Mouse (Mus musculus): ENCODE measurements around the gene 1190005I06Rik. TPM values are rescaled to one million over a fixed set of nuclear protein-coding genes. Genes with fewer than 3 reads are reported as not detected.
A peak's percentile ranks its signal among the peaks of the same experiment; 100 is the strongest.

The 1190005I06Rik gene
- polyA plus RNA-seq, 1 experiment from 2014 or later: 3.3 TPM

- peaks cover 63% of the 10 kb centered on the region for H3K4me1 ChIP-seq
- WGBS: 4% methylated on average over 17 of the region's 17 CpGs
- peak overlapping the region; percentile 71 for H3K4me2 ChIP-seq
- peak overlapping the region; percentile 88; the same call in 1 of the 2 replicates for H3K27ac ChIP-seq (replicated peaks)
- peak overlapping the region; percentile 91 for H3K4me3 ChIP-seq
- peak overlapping the region; percentile 98 for H3K9ac ChIP-seq
- H3K36me3 ChIP-seq: peaks cover 31% of the 10 kb centered on the region
- no peaks in the 10 kb centered on the region for H3K9me3 ChIP-seq
- no peaks in the 10 kb centered on the region for H3K27me3 ChIP-seq (replicated peaks)
- no peak for ATAC-seq (ENCODE audit: extremely low read depth, insufficient number of reproducible peaks, low FRiP score, low TSS enrichment)
Observed at GRCm38 (mm10) chr8:120666807-120667470, 19.5 kb upstream of the 1190005I06Rik start.

DNA sequence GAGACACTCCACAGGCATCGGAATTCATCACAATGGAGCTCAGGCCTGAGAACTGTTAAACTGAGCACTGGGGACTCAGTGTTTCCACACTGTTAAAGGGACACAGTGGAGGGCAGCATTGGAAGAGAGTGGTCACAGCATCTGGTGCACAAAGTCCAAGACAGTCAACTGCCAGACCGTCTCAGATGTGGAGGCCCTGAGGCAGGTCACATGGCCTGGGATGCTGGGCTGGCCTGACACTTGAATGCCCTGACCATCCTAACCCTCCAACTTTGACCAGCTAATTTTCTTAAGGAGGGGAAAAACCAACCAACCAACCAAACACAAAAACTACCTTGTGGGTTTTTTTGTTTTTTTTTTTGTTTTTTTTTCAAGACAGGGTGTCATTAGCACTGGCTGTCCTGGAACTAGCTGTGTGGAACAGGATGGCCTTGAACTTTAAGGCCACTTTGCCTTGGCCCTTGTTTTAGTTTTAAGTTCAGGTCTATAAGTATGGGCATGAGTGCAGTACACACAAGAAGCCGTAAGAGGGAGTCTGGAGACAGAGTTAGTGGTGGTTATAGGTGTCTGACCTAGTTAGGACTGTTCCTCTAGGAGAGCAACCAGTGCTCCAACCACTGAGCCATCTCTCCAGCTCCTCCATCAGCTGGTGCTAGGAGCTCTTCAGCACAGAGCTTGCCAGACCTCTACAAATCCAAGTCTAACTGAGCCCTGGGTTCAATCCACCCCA is 18.5 kb upstream of the 1190005I06Rik start:
- H3K4me3 ChIP-seq: peak overlapping the region; percentile 91
- peak overlapping the region; percentile 71 for H3K4me2 ChIP-seq
- no peak overlapping the region for H3K27ac ChIP-seq (replicated peaks)
- peaks cover 56% of the 10 kb centered on the region for H3K4me1 ChIP-seq
- H3K36me3 ChIP-seq: peaks cover 21% of the 10 kb centered on the region
- WGBS: 67% methylated on average over 3 of the region's 3 CpGs
- H3K9me3 ChIP-seq: no peaks in the 10 kb centered on the region
- H3K27me3 ChIP-seq (replicated peaks): no peaks in the 10 kb centered on the region
- H3K9ac ChIP-seq: peak overlapping the region; percentile 98
- no peak for ATAC-seq (ENCODE audit: extremely low read depth, insufficient number of reproducible peaks, low FRiP score, low TSS enrichment)

- Histone ChIP-seq H3K9ac (no peak overlapping the region; the same call in 1 of the 2 replicates), H3K4me2 (no peak overlapping the region), H3K27me3 (replicated peaks) (no peaks in the 10 kb centered on the region), H3K27ac (replicated peaks) (no peak overlapping the region), H3K36me3 (peaks cover 13% of the 10 kb centered on the region; the same call in 1 of the 2 replicates), H3K4me1 (peaks cover 42% of the 10 kb centered on the region), H3K9me3 (no peaks in the 10 kb centered on the region), H3K4me3 (no peak overlapping the region)
- WGBS: 80% methylated on average over 6 of the region's 6 CpGs
- ATAC-seq (ENCODE audit: extremely low read depth, insufficient number of reproducible peaks, low FRiP score, low TSS enrichment): no peak
Observed at GRCm38 (mm10) chr8:120664566-120664965, 17.1 kb upstream of the 1190005I06Rik start.

GRCm38 (mm10) chr8:120657415-120657814 is 10.0 kb upstream of the 1190005I06Rik start:
- 89% methylated on average over 8 of the region's 8 CpGs for WGBS
- Histone ChIP-seq H3K9me3 (no peaks in the 10 kb centered on the region), H3K27me3 (replicated peaks) (no peaks in the 10 kb centered on the region), H3K36me3 (peaks cover 72% of the 10 kb centered on the region), H3K4me3 (no peak overlapping the region), H3K9ac (no peak overlapping the region), H3K27ac (replicated peaks) (no peak overlapping the region), H3K4me2 (no peak overlapping the region), H3K4me1 (no peaks in the 10 kb centered on the region)
- no peak for ATAC-seq (ENCODE audit: extremely low read depth, insufficient number of reproducible peaks, low FRiP score, low TSS enrichment)

GRCm38 (mm10) chr8:120656322-120657052 is 9.1 kb upstream of the 1190005I06Rik start:
- no peak overlapping the region for H3K9ac ChIP-seq
- WGBS: 91% methylated on average over 7 of the region's 7 CpGs
- H3K27me3 ChIP-seq (replicated peaks): no peaks in the 10 kb centered on the region
- H3K27ac ChIP-seq (replicated peaks): no peak overlapping the region
- H3K4me2 ChIP-seq: no peak overlapping the region
- no peak overlapping the region for H3K4me3 ChIP-seq
- ATAC-seq (ENCODE audit: extremely low read depth, insufficient number of reproducible peaks, low FRiP score, low TSS enrichment): no peak
- no peaks in the 10 kb centered on the region for H3K4me1 ChIP-seq
- H3K9me3 ChIP-seq: no peaks in the 10 kb centered on the region
- peaks cover 72% of the 10 kb centered on the region for H3K36me3 ChIP-seq

DNA sequence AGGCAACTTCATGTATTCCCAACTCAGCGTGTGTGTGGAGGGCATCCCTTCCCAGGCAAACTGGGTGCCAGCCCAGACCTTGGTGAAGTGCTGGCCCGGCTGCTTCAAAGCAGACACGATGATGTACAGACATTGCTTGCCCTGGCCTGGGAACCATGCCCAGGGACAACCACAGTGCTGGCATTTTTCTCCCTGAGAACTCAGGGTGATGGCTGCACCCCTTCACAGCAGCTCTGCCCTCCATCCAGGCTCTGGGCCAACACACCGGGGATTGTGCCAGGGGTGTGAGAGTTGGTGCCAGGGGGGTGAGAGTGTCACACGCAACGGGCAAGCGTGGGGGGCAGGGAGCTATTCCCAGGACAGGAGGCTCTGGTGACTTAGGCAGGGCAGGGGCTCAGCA is 2.8 kb downstream of the 1190005I06Rik start:
- Histone ChIP-seq H3K27ac (replicated peaks) (no peak overlapping the region), H3K4me2 (no peak overlapping the region), H3K9me3 (no peaks in the 10 kb centered on the region), H3K4me1 (peaks cover 13% of the 10 kb centered on the region), H3K27me3 (replicated peaks) (no peaks in the 10 kb centered on the region), H3K36me3 (no peaks in the 10 kb centered on the region), H3K4me3 (no peak overlapping the region), H3K9ac (no peak overlapping the region)
- no peak for ATAC-seq (ENCODE audit: extremely low read depth, insufficient number of reproducible peaks, low FRiP score, low TSS enrichment)
- WGBS: 64% methylated on average over 7 of the region's 7 CpGs

- Histone ChIP-seq H3K4me1 (peaks cover 13% of the 10 kb centered on the region), H3K27me3 (replicated peaks) (no peaks in the 10 kb centered on the region), H3K9ac (no peak overlapping the region), H3K36me3 (no peaks in the 10 kb centered on the region), H3K27ac (replicated peaks) (no peak overlapping the region), H3K4me3 (no peak overlapping the region), H3K4me2 (no peak overlapping the region), H3K9me3 (no peaks in the 10 kb centered on the region)
- no peak for ATAC-seq (ENCODE audit: extremely low read depth, insufficient number of reproducible peaks, low FRiP score, low TSS enrichment)
- WGBS: 68% methylated on average over 10 of the region's 10 CpGs
Observed at GRCm38 (mm10) chr8:120642031-120642662, 5.3 kb downstream of the 1190005I06Rik start.

DNA sequence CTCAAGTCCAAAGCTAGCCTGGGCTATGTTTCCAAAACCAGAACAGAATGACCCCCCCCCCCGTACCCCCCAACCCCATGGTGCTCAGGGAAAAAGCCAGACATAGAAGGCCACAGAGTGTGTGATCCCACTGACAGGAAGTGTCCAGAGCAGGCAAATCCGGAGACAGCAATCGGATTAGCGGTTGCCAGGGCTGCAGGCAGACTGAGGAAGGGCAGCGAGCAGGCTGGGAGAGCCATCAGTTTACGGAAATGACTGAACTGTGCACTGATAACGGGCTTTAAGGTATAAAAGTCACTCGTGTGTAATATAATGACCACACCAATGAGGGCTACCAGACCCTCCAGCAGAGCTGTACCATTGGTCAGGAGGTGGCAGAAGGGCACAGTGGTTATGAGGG is 6.2 kb downstream of the 1190005I06Rik start:
- 22% methylated on average over 8 of the region's 8 CpGs for WGBS
- Histone ChIP-seq H3K36me3 (no peaks in the 10 kb centered on the region), H3K27me3 (replicated peaks) (0 out of 2 replicates have a peak, but pooled peaks cover 2% of the 10 kb centered on the region), H3K27ac (replicated peaks) (0 out of 2 replicates have a peak overlapping the region, but pooled peaks have one; percentile 39), H3K4me3 (no peak overlapping the region), H3K9ac (no peak overlapping the region), H3K4me1 (peaks cover 13% of the 10 kb centered on the region), H3K4me2 (no peak overlapping the region), H3K9me3 (no peaks in the 10 kb centered on the region)
- no peak for ATAC-seq (ENCODE audit: extremely low read depth, insufficient number of reproducible peaks, low FRiP score, low TSS enrichment)

- H3K4me1 ChIP-seq: peaks cover 25% of the 10 kb centered on the region
- 1% methylated on average over 39 of the region's 42 CpGs for WGBS
- H3K4me2 ChIP-seq: peak overlapping the region; percentile 99
- no peaks in the 10 kb centered on the region for H3K9me3 ChIP-seq
- ATAC-seq (ENCODE audit: extremely low read depth, insufficient number of reproducible peaks, low FRiP score, low TSS enrichment): no peak
- H3K36me3 ChIP-seq: no peaks in the 10 kb centered on the region
- H3K27ac ChIP-seq (replicated peaks): no peak overlapping the region
- peak overlapping the region; percentile 70 for H3K4me3 ChIP-seq
- H3K9ac ChIP-seq: peak overlapping the region; percentile 85
- peaks cover 36% of the 10 kb centered on the region for H3K27me3 ChIP-seq (replicated peaks)
Observed at GRCm38 (mm10) chr8:120634329-120634839, 13.0 kb downstream of the 1190005I06Rik start.

GRCm38 (mm10) chr8:120633665-120634271 is 13.7 kb downstream of the 1190005I06Rik start:
- H3K4me1 ChIP-seq: peaks cover 25% of the 10 kb centered on the region
- H3K27ac ChIP-seq (replicated peaks): no peak overlapping the region
- H3K9ac ChIP-seq: peak overlapping the region; percentile 85
- WGBS: 3% methylated on average over 44 of the region's 44 CpGs
- H3K9me3 ChIP-seq: no peaks in the 10 kb centered on the region
- ATAC-seq (ENCODE audit: extremely low read depth, insufficient number of reproducible peaks, low FRiP score, low TSS enrichment): no peak
- H3K27me3 ChIP-seq (replicated peaks): peaks cover 36% of the 10 kb centered on the region
- H3K36me3 ChIP-seq: no peaks in the 10 kb centered on the region
- peak overlapping the region; percentile 99 for H3K4me2 ChIP-seq
- peak overlapping the region; percentile 70 for H3K4me3 ChIP-seq
